Comparison of ENCODE assay signal across 8 mouse cellular contexts in the genomic region with DNA sequence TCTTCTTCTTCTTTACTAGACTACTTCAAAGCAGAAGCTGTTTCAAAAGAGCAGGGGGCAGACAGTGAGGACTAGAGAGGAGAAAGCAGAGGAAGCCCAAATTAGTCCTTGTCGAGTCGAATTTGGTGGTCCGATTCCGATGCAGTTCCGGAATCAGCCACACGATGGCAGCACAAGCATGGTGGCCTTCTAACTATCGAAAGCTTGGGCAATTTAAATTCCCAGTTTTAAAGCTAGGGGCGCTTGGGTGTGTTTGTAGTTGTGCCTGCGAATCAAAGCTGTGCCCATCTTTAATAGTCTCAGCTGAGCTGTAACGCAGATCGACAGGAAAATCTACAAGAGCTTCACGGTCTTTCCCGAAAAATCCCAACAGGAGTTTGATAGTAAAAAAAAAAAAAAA.
DNase-seq lines count a peak whose midpoint lies in the region; ATAC-seq and TF ChIP-seq lines count a peak whose summit lies in the region.

No protein-coding gene starts in this region.

- no peaks in the 10 kb centered on the region for H3K27me3 ChIP-seq in embryonic facial prominence, embryonic 14.5 days (replicated peaks; ENCODE audit: control insufficient read depth, insufficient read depth, low read length)
- no peaks in the 10 kb centered on the region for H3K27me3 ChIP-seq in heart, embryonic 11.5 days (ENCODE audit: control insufficient read depth, insufficient read depth, low read length)
- H3K27me3 ChIP-seq in kidney, embryonic 15.5 days: no peaks in the 10 kb centered on the region
- 0 out of 2 replicates have a peak, but pooled peaks cover 5% of the 10 kb centered on the region for H3K27me3 ChIP-seq in limb, embryonic 15.5 days
- no peaks in the 10 kb centered on the region for H3K27me3 ChIP-seq in stomach, embryonic 14.5 days (ENCODE audit: control insufficient read depth, insufficient read depth, low read length)

- no peaks in the 10 kb centered on the region for H3K4me1 ChIP-seq in bone marrow, adult 2 months (ENCODE audit: control insufficient read depth, insufficient read depth, low read length)
- H3K4me1 ChIP-seq in embryonic facial prominence, embryonic 14.5 days (ENCODE audit: control insufficient read depth, insufficient read depth, low read length): peaks cover 8% of the 10 kb centered on the region
- H3K4me1 ChIP-seq in heart, embryonic 11.5 days (ENCODE audit: control insufficient read depth, insufficient read depth, low read length): peaks cover 4% of the 10 kb centered on the region; the same call in 1 of the 2 replicates
- H3K4me1 ChIP-seq in kidney, embryonic 15.5 days: peaks cover 29% of the 10 kb centered on the region
- H3K4me1 ChIP-seq in limb, embryonic 15.5 days: peaks cover 11% of the 10 kb centered on the region; the same call in 1 of the 2 replicates
- H3K4me1 ChIP-seq in stomach, embryonic 14.5 days (ENCODE audit: control insufficient read depth, insufficient read depth, low read length): no peaks in the 10 kb centered on the region

- H3K36me3 ChIP-seq in embryonic facial prominence, embryonic 14.5 days (ENCODE audit: control insufficient read depth, insufficient read depth, low read length): no peaks in the 10 kb centered on the region
- H3K36me3 ChIP-seq in heart, embryonic 11.5 days (ENCODE audit: control insufficient read depth, insufficient read depth, low read length): no peaks in the 10 kb centered on the region
- no peaks in the 10 kb centered on the region for H3K36me3 ChIP-seq in kidney, embryonic 15.5 days
- no peaks in the 10 kb centered on the region for H3K36me3 ChIP-seq in limb, embryonic 15.5 days
- H3K36me3 ChIP-seq in stomach, embryonic 14.5 days (ENCODE audit: control insufficient read depth, insufficient read depth, low read length): no peaks in the 10 kb centered on the region

- 7% methylated on average over 13 of the region's 13 CpGs for WGBS in bone marrow, adult 2 months
- 2% methylated on average over 13 of the region's 13 CpGs for WGBS in embryonic facial prominence, embryonic 14.5 days
- 8% methylated on average over 13 of the region's 13 CpGs for WGBS in heart, embryonic 11.5 days (ENCODE audit: insufficient replicate concordance)
- 5% methylated on average over 13 of the region's 13 CpGs for WGBS in kidney, embryonic 15.5 days
- WGBS in limb, embryonic 15.5 days: 2% methylated on average over 13 of the region's 13 CpGs
- 6% methylated on average over 13 of the region's 13 CpGs for WGBS in stomach, embryonic 14.5 days

- no peak for TF ChIP-seq POLR2A in bone marrow, adult 2 months (IDR thresholded peaks at IDR 0.05; ENCODE audit: borderline replicate concordance, control insufficient read depth, low read depth, low read length)

- H3K4me3 ChIP-seq in bone marrow, adult 2 months (replicated peaks; ENCODE audit: control insufficient read depth, low read depth, low read length): no peak overlapping the region
- peak overlapping the region; percentile 45 for H3K4me3 ChIP-seq in embryonic facial prominence, embryonic 14.5 days (ENCODE audit: low read depth, low read length)
- H3K4me3 ChIP-seq in heart, embryonic 11.5 days (ENCODE audit: low read depth, low read length): peak overlapping the region; percentile 28; the same call in 1 of the 2 replicates
- H3K4me3 ChIP-seq in kidney, embryonic 15.5 days (replicated peaks): peak overlapping the region; percentile 45
- H3K4me3 ChIP-seq in limb, embryonic 15.5 days: peak overlapping the region; percentile 41
- H3K4me3 ChIP-seq in stomach, embryonic 14.5 days (ENCODE audit: low read depth, low read length): peak overlapping the region; percentile 27

- no peaks in the 10 kb centered on the region for H3K9me3 ChIP-seq in embryonic facial prominence, embryonic 14.5 days (ENCODE audit: control insufficient read depth, low read length)
- H3K9me3 ChIP-seq in heart, embryonic 11.5 days (replicated peaks; ENCODE audit: control insufficient read depth, low read length): no peaks in the 10 kb centered on the region
- H3K9me3 ChIP-seq in kidney, embryonic 15.5 days (replicated peaks): no peaks in the 10 kb centered on the region
- H3K9me3 ChIP-seq in limb, embryonic 15.5 days: no peaks in the 10 kb centered on the region
- H3K9me3 ChIP-seq in stomach, embryonic 14.5 days (ENCODE audit: control insufficient read depth, low read depth, low read length): no peaks in the 10 kb centered on the region

- DNase-seq in B cell, adult 2 months: peak; percentile 91
- peak; percentile 93 for DNase-seq in embryonic facial prominence, embryonic 14.5 days (ENCODE audit: low spot score)
- peak; percentile 68 to 81 for DNase-seq in natural killer cell, adult 2 months (ENCODE audit: low spot score in 2 of 2)

- peak overlapping the region; percentile 76 for H3K4me2 ChIP-seq in embryonic facial prominence, embryonic 14.5 days (ENCODE audit: low read depth, low read length)
- H3K4me2 ChIP-seq in heart, embryonic 11.5 days: peak overlapping the region; percentile 55
- peak overlapping the region; percentile 75 for H3K4me2 ChIP-seq in kidney, embryonic 15.5 days
- peak overlapping the region; percentile 70 for H3K4me2 ChIP-seq in limb, embryonic 15.5 days
- peak overlapping the region; percentile 46 for H3K4me2 ChIP-seq in stomach, embryonic 14.5 days (replicated peaks; ENCODE audit: low read depth, low read length)

- TF ChIP-seq CTCF in bone marrow, adult 2 months (IDR thresholded peaks at IDR 0.05; ENCODE audit: control insufficient read depth, insufficient read depth, low read length): peak; percentile 89

- peak; percentile 83 for ATAC-seq in embryonic facial prominence, embryonic 14.5 days (ENCODE audit: low read depth)
- ATAC-seq in heart, embryonic 11.5 days (replicated peaks; ENCODE audit: insufficient number of reproducible peaks, low FRiP score, low TSS enrichment): no peak
- peak; percentile 60; the same call in 1 of the 2 replicates for ATAC-seq in kidney, embryonic 15.5 days (replicated peaks; ENCODE audit: low FRiP score)
- no peak for ATAC-seq in limb, embryonic 15.5 days (ENCODE audit: insufficient number of reproducible peaks, low FRiP score, low TSS enrichment, low read depth)
- ATAC-seq in stomach, embryonic 14.5 days (ENCODE audit: insufficient number of reproducible peaks, insufficient read depth, low FRiP score, low read depth): no peak

- peak overlapping the region; percentile 61; the same call in 1 of the 2 replicates for H3K9ac ChIP-seq in embryonic facial prominence, embryonic 14.5 days (ENCODE audit: low read depth, low read length)
- no peak overlapping the region for H3K9ac ChIP-seq in heart, embryonic 11.5 days (ENCODE audit: low read depth, low read length)
- no peak overlapping the region for H3K9ac ChIP-seq in kidney, embryonic 15.5 days
- H3K9ac ChIP-seq in limb, embryonic 15.5 days: peak overlapping the region; percentile 26; the same call in 1 of the 2 replicates
- no peak overlapping the region for H3K9ac ChIP-seq in stomach, embryonic 14.5 days (replicated peaks; ENCODE audit: low read depth, low read length)

- no peak overlapping the region for H3K27ac ChIP-seq in bone marrow, adult 2 months (ENCODE audit: control insufficient read depth, insufficient read depth, low read depth, low read length, poor library complexity)
- H3K27ac ChIP-seq in embryonic facial prominence, embryonic 14.5 days (replicated peaks; ENCODE audit: low read depth, low read length): no peak overlapping the region
- no peak overlapping the region for H3K27ac ChIP-seq in heart, embryonic 11.5 days (ENCODE audit: low read depth, low read length)
- H3K27ac ChIP-seq in kidney, embryonic 15.5 days: no peak overlapping the region
- H3K27ac ChIP-seq in limb, embryonic 15.5 days: no peak overlapping the region
- no peak overlapping the region for H3K27ac ChIP-seq in stomach, embryonic 14.5 days (ENCODE audit: low read length)

Comparison
In these comparisons a context has a peak if more than half of its experiments do, and no peak if none do; other contexts are left out.
1. ATAC-seq: peak in embryonic facial prominence, embryonic 14.5 days (single experiment) and kidney, embryonic 15.5 days (single experiment); none in heart, embryonic 11.5 days (single experiment), limb, embryonic 15.5 days (single experiment) and stomach, embryonic 14.5 days (single experiment).
2. H3K9ac ChIP-seq: peak in embryonic facial prominence, embryonic 14.5 days (single experiment) and limb, embryonic 15.5 days (single experiment); none in heart, embryonic 11.5 days (single experiment), kidney, embryonic 15.5 days (single experiment) and stomach, embryonic 14.5 days (single experiment).
3. Peak in every context shown above with its lines, with median percentiles within 50 percentile points of each other: DNase-seq and H3K4me2 ChIP-seq.